In genomic region chr11:35182887-35183286, GRCm38 (mm10) we compare ENCODE assay signal across 20 mouse cellular contexts.
"Had no signal": no experiment of that assay in that cellular context is flagged by ENCODE, and none has a peak within 500 bp of the region (broad histone marks: within the 10 kb centered on the region; RNA-seq: fewer than 3 reads in every experiment).

No protein-coding gene starts in this region.

- H3K4me3 ChIP-seq: liver, embryonic 13.5 days; liver, embryonic 15.5 days; lung, embryonic 15.5 days; megakaryocyte, embryonic 14.5 days had no signal

- H3K4me2 ChIP-seq: liver, embryonic 13.5 days; liver, embryonic 15.5 days; lung, embryonic 15.5 days; midbrain, embryonic 11.5 days had no signal

- H3K27me3 ChIP-seq: liver, embryonic 13.5 days; liver, embryonic 15.5 days; lung, embryonic 15.5 days; megakaryocyte, embryonic 14.5 days had no signal

- H3K27ac ChIP-seq: liver, embryonic 13.5 days; liver, embryonic 15.5 days; lung, embryonic 15.5 days; macrophage had no signal

- H3K36me3 ChIP-seq: liver, embryonic 13.5 days; liver, embryonic 15.5 days; lung, embryonic 15.5 days had no signal

- H3K4me1 ChIP-seq: liver, embryonic 13.5 days; liver, embryonic 15.5 days; megakaryocyte, embryonic 14.5 days had no signal

- H3K9me3 ChIP-seq: liver, embryonic 13.5 days; liver, embryonic 15.5 days; lung, embryonic 15.5 days; megakaryocyte, embryonic 14.5 days had no signal

- H3K9ac ChIP-seq: liver, embryonic 13.5 days; liver, embryonic 15.5 days; liver, postnatal 0 days; lung, embryonic 15.5 days had no signal

- DNase-seq: liver, embryonic 13.5 days; liver, postnatal 0 days; lung, adult 2 months; lung, postnatal 14 days; lung, postnatal 36 days; midbrain, embryonic 14.5 days; retina, postnatal 1 day; right cerebral cortex, adult 18-20 months; right cerebral cortex, postnatal 25 days; right cerebral cortex, postnatal 4 days; spleen, adult 18-20 months; thymus, adult 18-20 months; thymus, postnatal 14 days; thymus, postnatal 36 days had no signal

- ATAC-seq: liver, postnatal 0 days; lung, postnatal 0 days had no signal
